Mouse (Mus musculus) adipocyte (in vitro differentiated cells): ENCODE results near the gene Ninj2.

ENCODE experiments used
- DNase-seq: peaks from one replicate; pipeline ENCODE4 v3.0.0-alpha.2; 2016; ENCODE audit warnings: low spot score

Gene Ninj2

DNA sequence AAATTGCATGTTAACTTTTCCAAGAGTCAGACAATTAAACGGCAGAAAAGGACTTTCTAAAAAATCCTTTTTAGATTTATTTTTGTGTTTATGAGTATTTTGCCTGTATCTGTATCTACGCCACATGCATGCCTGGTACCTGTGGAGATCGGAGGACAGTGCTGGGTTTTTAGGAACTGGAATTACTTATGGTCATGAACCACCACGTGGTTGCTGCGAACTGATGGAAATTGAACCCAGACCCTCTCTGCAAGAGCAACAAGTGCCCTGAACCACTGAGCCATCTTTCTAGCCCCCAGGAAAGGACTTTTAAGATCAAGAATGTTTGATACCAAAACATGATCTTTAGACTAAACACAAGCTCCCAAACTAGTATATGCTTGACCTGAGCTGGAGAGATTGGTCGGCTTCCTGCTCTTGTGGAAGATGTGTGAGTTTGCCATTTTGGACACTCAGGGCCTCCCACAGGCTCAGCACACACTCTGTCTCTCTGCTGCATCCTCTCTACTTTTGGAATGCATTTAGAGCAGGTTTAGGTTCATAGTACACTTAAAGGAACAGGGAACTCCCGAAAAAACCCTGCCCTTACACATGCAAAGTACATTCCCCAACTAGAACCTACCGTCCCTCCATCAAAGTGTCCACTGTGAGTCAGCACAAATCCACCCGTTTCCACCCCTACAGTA is 1.1 kb downstream of the Ninj2 start:
- no peak for DNase-seq

DNA sequence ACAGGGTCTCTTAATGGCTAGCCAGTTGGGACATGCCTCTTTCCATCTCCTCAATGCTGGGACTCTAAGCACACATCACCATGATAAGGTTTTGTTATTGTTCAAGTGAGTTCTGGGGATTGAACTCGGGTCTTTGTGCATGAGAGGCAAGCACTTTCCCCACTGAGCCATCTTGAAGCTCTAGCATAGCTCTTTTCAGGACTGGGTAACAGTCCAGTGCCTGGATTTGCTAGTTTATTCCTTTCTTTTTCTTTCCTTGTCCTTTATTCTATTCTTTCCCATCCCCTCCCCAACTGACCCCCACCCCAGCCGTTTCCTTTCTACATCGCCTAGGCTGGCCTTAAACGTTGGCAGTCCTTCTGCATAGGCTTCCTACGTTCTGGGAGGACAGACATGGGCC is 1.9 kb downstream of the Ninj2 start:
- DNase-seq = no peak

DNA sequence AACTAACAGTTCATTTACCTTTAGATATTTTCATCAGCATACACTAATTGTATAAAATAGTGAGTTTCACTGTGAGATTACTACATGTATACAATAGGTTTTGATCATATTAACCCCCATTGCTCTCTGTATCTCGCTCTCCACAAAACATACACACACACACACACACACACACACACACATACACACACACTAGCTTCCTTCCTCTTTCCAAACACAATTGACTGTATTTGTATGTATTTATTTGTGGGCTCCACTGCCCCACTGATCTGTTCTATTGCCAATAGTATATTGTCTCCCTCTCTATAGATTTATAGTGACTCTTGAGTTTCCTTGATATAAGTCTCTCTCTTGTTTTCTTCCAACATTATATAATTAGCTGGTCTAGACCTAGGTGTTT is 2.4 kb downstream of the Ninj2 start:
- DNase-seq = no peak

DNA sequence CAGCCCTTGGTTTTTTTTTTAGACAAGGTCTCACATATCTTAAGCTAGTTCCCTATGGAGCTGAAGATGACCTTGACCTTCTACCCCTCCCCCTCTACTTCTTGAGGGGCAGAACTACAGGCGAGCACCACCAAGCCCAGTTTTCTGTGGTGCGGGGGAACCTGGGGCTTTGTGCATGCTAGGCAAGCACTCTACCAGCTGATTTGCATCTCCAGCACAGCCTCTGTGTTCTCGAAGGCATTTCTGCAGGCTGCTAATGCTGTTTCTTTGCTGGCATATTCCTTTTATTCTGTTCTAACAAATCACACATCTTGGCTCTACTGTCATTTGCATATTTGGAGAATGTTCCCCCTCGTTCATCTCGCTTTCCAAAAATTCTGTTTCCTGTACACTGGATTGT is 6.2 kb downstream of the Ninj2 start:
- no peak for DNase-seq

DNA sequence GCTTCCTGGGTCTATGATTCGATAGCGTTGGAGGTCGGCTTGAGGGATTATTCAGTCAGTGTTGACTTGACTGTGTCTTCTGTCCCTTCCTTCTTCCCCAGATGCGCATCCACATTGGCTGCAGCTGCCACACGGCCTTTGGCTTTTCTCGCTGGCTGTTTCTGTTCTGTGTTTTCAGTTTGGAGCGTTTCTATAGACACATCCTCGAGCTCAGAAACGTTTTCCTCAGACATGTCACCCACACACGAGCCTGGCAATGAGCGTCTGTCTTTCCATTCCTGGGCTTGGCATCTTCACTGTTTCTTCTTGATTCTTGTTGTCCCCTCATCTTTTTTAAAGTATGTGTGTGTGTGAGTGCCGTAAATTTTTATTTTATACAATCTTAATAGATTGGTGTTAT is 8.1 kb downstream of the Ninj2 start:
- DNase-seq = no peak

DNA sequence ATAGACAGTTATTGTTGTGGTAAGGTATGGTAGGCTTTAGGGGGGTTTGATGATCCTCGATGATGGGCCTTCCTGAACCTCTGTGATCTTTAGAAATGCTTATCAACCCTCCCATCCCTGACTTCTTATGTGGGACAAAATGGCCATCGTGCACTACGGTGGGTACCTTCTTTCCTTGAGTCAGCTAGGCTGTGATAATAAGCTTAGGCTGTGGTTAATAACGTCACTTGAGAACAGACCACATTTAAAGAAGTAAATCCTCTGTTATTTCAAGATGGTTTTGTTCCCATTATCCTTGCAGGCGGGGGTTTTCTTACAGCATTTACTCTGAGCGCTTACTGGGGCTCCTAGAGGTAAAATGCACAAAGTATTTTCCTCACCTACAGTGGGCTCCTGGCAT is 8.8 kb downstream of the Ninj2 start:
- DNase-seq = no peak

DNA sequence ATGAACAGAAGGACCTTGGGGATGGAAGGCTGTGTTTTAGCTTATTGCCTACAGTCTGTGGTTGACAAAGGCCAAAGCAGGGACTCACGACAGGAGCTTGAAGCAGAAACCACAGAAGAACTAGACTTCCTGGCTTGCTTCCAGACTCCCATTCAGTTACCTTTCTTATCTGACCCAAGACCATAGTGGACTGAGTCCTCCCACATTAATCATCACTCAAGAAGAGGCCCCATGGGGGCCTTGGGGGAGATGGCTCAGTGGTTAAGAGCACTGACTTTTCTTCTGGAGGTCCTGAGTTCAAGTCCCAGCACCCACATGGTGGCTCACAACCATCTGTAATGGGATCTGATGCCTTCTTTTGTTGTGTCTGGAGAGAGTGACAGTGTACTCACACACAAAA is 10.0 kb downstream of the Ninj2 start:
- DNase-seq = peak; percentile 24

DNA sequence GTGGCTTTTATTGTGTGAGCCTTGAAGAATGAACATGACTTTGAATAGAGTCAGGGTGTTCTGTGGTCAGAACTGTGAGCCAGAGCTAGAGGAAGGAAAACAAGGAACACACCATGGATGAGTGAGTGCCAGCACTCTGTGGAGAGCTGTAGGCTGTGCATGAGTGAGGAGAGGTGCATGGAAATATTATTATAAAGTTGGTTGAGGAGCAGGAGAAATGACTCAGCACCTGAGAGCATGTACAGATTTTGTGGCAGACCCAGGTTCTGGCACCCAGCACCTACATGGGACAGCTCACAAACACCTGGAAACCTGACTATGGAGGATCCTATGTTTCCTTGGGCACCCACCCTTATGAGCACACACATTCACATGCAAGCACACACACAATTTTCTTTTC is 11.9 kb downstream of the Ninj2 start:
- DNase-seq = no peak

DNA sequence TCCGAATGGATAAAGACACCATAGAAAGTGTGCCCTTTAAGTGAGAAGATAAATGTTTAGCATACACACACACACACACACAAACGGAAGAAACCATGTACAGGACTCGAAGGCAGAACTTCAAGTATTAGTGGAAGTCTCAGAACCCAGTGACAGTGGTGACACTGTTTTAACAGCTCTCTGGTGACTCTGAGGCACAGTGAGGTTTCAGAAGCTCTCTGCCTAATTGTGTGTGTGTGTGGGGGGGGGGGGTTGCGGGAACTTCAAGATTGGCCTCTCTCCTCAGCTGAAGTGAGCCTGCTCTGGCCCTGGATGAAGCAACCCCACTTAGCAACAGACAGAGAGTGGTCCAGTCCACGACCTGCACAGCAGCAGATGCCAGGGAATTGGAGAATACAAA is 14.4 kb downstream of the Ninj2 start:
- no peak for DNase-seq

DNA sequence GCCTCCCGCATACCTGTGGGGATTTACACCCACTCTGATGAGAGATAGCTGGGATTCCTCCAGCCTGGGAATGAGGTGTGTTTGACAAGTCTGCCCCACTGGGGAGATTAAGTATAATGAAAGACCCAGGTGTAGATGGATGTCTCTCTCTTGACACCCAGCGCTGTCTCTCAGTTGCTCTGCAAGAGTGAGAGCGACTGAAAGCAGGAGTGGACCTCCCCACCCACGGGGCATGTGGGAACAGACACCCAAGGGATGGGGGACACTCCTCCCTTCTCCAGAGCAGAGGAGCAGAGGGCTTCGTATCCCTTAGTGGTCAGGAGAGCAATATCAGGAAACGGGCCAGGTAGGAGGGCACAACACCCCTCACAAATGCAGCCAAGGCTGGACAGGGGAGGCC is 14.9 kb downstream of the Ninj2 start:
- no peak for DNase-seq

DNA sequence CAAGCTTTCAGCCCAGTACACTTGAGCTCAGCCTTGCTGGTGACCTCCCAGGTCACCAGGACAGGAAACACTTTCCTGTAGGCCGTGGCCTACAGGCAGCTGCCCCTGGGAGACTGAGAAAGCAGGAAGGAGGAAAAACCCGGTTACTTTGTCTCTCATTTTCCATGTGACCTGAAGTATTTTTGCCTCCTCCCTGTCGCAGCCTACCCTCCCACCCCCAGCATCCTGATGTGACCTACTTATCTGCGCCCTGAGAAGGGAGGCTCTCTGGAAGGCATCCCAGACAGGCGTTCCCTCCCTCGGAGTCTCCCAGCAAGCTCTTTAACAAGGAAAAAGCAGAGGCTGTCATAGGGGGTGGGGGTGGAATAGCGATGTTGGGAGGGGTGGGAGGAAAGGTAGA is 16.0 kb downstream of the Ninj2 start:
- DNase-seq = peak; percentile 78

DNA sequence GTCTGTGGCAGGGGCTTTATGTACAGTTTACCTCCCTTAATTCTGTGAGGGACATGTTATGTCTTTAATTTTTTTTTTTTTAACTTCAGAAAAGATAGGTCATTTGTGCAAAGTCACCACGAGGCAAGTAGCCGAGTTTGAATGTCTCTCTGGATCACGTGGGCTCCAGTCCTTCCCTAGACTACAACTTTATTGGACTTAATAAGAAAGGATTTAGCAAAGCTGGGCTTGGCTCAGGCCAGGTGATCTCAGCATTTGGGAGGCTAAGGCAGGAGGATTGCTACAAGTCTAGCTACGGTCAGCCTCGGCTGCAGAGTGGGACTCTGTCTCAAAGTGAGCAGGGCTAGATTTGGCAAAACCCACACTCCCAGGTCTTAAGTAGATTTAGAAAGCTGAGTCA is 16.8 kb downstream of the Ninj2 start:
- no peak for DNase-seq

DNA sequence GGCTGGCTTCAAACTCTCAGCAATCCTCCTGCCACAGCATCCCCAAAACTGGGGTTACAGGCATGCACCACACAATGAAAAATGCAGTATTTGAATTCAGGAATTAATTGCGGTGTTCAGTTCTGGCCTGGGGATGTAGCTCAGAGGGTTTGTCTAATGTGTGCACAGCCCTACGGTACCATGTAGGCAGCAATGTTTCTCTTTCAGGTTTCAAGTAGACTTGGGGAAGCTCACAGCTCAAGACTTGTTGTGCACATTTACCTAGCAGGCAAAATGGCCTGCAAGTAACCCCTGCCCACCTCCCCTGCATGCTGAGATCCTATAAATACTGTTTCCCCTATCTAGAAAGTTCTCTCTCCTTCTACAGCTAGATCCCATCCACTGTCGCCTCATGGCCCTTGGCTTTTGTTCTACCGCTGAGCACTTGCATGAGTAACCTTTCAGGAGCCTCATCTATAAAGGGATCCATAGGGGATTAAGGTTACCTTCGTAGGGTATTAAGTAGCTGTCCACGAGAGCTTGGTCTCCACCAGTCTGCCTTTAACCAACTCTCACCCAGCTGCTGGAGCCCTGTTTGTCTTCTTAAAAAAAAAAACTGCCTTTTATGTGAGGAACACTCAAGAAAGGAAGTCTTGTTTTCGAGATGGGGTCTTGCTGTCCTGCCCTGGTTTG is 17.7 kb downstream of the Ninj2 start:
- no peak for DNase-seq

DNA sequence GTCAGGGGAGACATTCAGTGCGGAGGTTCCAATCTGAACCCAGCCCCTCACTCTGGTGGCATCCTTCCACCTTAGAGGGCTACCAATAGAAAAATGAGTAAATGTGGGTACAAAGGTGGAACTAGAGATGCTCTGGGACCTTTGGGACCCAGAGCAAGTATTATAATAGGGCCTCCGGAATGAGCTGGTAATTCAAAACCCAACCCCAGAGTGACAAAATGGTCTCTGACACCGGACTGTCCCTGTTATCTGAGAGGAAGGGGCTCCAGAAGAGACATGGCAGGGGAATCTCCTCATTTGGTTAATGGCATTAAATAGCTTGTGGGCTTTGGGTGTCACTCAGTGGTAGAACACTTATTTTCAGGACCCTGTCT is 18.2 kb downstream of the Ninj2 start:
- no peak for DNase-seq

DNA sequence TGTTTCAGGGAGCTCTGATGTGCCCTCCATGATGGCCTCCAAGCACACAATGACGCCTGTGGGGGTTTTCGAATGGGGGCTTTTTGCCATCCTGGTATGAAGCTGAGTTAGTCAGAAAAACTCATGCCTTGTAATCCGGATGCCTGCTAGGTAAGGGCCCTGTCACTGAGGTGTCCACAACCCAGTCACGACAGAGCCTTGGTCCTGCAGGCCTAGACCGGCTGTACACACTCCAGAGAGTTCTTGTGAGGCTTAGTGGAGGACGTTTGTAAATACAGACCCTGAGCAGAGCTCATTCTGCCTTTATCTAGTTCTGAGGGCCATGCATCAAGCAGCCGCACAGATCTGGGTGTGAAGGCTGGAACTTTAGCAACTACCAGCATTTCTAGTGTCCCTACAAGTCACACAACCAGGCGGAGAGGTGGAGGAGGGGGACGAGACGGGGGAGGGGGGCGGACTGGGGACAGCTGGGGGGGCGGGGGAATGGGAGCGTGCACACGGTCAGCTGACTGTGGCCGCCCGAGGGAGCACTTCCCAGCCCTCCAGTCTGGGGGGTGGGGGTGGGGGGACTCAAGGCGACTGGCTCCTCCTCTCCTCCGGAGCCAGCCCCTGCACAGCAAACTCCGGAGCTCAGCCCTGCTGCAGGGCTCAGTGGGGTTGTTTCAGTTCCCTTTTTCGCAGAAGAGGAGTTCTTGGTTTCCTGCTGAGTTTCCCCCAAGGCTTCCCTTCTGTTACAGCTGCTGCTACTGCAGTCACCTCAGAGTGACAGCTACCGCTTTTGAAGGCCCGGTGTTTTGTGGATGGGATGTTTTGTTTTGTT is 19.0 kb downstream of the Ninj2 start:
- DNase-seq = peak; percentile 31

DNA sequence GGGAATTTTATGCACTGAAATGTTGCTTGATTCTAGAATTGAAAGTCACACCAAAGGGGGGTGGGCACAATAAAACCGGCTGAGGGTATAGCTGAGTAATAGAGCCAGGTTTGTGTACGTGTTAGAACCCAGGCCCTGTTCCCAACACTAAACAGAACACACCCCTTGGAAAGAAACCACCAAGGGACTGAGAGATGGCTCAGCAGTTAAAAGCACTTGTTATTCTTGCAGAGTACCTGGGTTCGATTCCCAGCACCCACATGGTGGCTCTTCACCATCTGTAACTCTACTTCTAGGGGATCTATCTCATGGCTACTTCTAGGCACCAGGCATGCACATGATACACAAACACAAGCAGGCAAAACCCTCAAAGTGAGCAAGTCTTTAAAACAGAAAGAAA is 20.7 kb downstream of the Ninj2 start:
- no peak for DNase-seq

DNA sequence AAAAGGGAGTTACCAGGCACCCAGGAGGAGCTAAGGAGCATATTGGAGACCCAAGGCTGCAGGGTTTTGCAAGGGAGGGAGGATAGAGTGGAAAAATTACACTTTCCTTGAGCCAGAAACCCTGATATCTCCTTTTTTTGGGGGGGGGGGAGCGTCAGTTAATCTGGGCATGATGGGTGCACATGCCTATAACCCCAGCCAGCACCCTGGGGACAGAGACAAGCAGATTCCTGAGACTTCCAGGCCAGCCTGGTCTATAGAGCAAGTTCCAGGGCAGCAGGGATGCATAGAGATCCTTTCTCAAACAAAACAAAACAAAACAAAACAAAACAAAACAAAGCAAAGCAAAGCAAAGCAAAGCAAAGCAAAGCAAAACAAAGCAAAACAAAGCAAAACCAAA is 21.1 kb downstream of the Ninj2 start:
- no peak for DNase-seq

DNA sequence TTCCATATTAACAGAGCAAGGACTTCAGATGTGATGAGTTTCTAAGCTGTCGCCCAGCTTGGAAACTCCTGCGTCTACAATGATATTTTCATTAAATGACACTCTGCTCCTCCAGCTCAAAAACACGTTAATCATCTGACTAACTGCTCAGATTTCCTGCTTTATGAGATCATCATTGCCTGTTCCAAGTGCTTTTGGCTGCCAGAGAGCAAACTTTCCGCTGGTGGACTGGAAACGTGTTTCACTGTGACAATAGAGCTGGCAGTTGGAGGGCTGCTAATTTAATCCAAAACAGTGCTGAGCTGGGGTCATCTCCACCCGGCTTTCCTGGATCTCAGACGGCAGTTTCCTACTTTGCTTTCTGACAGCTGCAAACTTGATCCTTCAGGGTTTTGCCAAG is 21.5 kb downstream of the Ninj2 start:
- DNase-seq = peak; percentile 90

DNA sequence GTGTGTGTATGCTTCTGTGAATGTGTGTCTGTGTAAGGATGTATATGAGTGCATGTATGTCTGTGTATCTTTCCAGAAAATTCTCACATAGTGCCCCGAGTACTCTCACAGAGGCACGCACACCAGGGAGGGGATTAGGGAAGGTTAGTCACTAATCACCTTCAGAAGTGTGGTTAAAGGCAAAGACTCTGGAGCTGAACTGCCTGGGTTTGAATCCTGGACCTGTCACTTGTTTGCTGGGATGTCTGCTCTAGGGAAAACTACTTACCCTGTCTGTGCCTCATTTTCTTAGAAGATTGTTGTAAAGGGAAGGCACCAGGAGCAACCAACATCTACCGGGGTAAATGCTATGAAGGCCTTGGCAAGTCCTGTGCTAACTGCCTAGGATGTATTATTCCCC is 22.3 kb downstream of the Ninj2 start:
- DNase-seq = no peak

DNA sequence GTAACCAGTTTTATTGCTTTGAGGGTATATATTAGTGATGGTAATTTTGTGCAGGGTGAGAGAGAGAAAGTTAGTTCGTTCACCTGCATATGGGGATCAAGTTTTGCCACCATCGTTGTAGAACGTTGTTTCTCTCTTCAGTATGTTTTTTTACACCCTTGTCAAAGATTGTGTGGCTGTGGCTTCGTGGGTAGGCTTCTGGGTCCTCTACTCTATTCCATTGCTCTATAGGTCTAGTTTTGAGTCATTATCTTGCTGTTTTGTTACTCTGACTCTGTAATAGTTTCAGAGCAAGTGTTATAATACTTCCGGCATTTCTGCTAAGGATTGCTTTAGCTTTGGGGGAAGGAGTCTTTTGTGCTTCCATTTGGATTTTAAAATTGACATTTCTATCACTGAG is 26.7 kb downstream of the Ninj2 start:
- DNase-seq = no peak

DNA sequence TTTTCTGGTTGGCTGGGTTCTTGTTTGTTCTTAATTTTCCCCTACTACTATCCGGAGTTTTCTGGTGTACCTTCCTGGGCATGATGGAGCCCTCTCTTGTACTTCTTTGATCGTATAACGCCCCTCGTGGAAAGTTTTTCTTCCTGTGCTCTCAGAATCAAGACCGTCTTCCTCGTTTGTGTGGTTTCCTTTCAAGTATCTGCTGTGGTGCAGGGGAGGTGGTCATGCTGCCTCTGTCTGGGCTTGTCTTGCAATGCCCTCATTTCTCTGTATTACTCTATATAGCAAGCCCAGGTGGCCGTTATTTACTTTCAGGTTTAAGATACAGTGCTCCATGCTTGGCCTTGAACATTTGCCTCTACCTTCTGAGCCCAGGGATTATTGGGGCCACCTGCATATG is 31.5 kb downstream of the Ninj2 start:
- DNase-seq = no peak

DNA sequence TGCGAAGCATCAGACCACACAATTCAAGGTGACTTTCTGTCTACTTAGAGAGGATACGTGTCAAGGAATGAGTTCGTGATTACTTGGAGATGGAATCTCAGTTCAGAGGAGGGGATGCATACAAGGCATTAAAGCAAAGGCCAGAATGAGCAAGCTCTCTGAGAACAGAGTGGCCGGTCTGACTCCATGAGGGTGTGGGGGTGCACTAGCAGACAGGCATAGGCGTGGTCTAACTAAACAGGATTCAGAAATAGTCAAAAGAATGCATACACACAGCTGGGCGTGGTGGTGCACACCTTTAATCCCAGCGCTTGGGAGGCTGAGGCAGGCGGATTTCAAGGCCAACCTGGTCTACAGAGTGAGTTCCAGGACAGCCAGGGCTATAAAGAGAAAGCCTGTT is 33.3 kb downstream of the Ninj2 start:
- no peak for DNase-seq

DNA sequence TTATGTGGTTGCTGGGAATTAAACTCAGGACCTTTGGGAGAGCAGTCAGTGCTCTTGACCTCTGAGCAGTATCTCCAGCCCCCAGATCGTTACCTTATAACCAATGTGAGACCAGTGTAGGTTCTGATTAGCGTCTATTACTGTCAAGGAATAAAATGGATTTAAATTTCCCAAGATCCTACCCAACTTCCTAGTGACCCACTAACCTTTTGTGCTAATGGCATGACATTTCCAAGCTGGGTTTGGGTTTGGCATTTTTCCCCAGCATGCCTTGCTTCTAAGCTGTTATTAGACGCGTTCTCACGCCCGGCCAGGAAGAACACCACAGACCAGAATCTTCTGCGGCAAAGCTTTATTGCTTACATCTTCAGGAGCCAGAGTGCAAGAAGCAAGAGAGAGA is 34.2 kb downstream of the Ninj2 start:
- peak; percentile 59 for DNase-seq
